Mouse (Mus musculus) gastrocnemius, adult 2 months (tissue): ENCODE data around the gene Ehmt1. TPM values are rescaled to one million over a fixed set of nuclear protein-coding genes. Genes with fewer than 3 reads are reported as not detected.
A peak's percentile ranks its signal among the peaks of the same experiment; 100 is the strongest.

Experiments
- DNase-seq: peaks from one replicate; pipeline ENCODE4 v3.0.0; 2022
- H3K27ac ChIP-seq: fragments of 200-600 bp; 2 replicates; pipeline ENCODE4 v1.8.1; 2022; ENCODE audit warnings: mild to moderate bottlenecking
- H3K4me3 ChIP-seq: fragments of 200-600 bp; 2 replicates; pipeline ENCODE4 v1.8.1; 2022; ENCODE audit warnings: mild to moderate bottlenecking, moderate library complexity
- CTCF ChIP-seq: fragments of 200-600 bp; IDR thresholded peaks from 2 replicates; pipeline ENCODE4 v1.8.1; 2022; ENCODE audit warnings: antibody characterized with exemption, mild to moderate bottlenecking, moderate library complexity
- intact Hi-C: fragments of 180-260 bp; cut with DNase I; formaldehyde crosslinking; loops from one replicate; pipeline ENCODE4 v1.15.1; 2025
- total RNA-seq, 2 experiments: library from RNA; stranded (reverse); gene quantifications; 2 replicates each; pipeline ENCODE4 v1.2.3; 2021

The Ehmt1 gene
- total RNA-seq, 2 experiments from 2014 or later, result 28.3 to 29.0 TPM

- Histone ChIP-seq H3K4me3 (no peak overlapping the region), H3K27ac (no peak overlapping the region)
- intact Hi-C loops, result no loop called here
- no peak for DNase-seq
- TF ChIP-seq CTCF, result peak; percentile 28; the same call in 1 of the 2 replicates
Measured at GRCm38 (mm10) chr2:24902999-24903398, 16.4 kb downstream of the Ehmt1 start.

- Histone ChIP-seq H3K27ac (no peak overlapping the region), H3K4me3 (no peak overlapping the region)
- no peak for TF ChIP-seq CTCF
- no peak for DNase-seq
- intact Hi-C loops, result no loop called here
Measured at GRCm38 (mm10) chr2:24901055-24901454, 18.4 kb downstream of the Ehmt1 start.

GRCm38 (mm10) chr2:24899292-24899691 is 20.1 kb downstream of the Ehmt1 start:
- no peak for DNase-seq
- Histone ChIP-seq H3K27ac (no peak overlapping the region), H3K4me3 (no peak overlapping the region)
- no peak for TF ChIP-seq CTCF
- intact Hi-C loops, result no loop called here

GRCm38 (mm10) chr2:24896761-24897160 is 22.7 kb downstream of the Ehmt1 start:
- intact Hi-C loops, result no loop called here
- Histone ChIP-seq H3K27ac (no peak overlapping the region), H3K4me3 (no peak overlapping the region)
- TF ChIP-seq CTCF, result no peak
- DNase-seq, result no peak

DNA sequence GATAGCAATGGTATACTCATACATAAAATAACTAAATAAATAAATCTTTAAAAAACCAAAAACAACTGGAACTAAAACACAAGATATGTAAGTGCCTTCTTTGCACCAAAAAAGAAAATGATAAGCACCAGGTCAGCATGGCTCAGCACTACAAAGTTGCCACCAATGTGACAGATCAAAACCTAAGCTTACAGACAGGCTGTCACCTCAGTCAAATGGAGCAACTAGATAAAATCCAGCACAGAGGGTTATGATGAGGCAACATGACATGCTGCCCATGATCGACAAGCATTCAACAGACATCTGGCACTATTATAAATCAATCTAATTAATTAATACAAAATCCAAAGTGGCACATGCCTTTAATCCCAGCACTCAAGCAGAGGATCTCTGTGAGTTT is 25.2 kb downstream of the Ehmt1 start:
- H3K27ac ChIP-seq, result no peak overlapping the region
- H3K4me3 ChIP-seq, result no peak overlapping the region
- intact Hi-C loops, result no loop called here
- TF ChIP-seq CTCF, result no peak
- DNase-seq, result no peak

- H3K4me3 ChIP-seq, result no peak overlapping the region
- intact Hi-C loops, result no loop called here
- no peak overlapping the region for H3K27ac ChIP-seq
- TF ChIP-seq CTCF, result no peak
- DNase-seq, result no peak
Measured at GRCm38 (mm10) chr2:24892318-24892717, 27.1 kb downstream of the Ehmt1 start.

- intact Hi-C loops, result no loop called here
- no peak for TF ChIP-seq CTCF
- peak overlapping the region; percentile 12; the same call in 1 of the 2 replicates for H3K27ac ChIP-seq
- no peak for DNase-seq
- no peak overlapping the region for H3K4me3 ChIP-seq
Measured at GRCm38 (mm10) chr2:24890541-24891447, 28.6 kb downstream of the Ehmt1 start.

DNA sequence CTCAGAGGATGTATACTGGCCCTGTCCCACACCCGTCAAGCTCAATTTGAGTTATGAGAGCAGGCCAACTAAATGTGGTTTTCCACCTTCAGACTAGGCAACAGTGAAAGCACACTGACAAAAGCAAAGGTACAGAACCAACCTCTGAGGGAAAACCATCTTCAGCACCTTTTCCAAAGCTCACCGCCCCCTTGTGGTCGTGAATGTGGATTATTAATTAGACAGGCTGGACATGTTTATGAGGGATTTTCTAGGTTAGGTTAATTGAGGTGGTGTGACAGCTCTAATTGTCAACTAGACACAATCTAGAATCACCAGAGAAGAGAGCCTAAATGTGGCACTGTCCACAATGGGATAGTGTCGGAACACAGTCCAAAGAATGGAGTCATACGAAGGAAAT is 30.5 kb downstream of the Ehmt1 start:
- H3K4me3 ChIP-seq, result no peak overlapping the region
- DNase-seq, result no peak
- intact Hi-C loops, result no loop called here
- H3K27ac ChIP-seq, result no peak overlapping the region; the same call in 1 of the 2 replicates
- TF ChIP-seq CTCF, result peak; percentile 25; the same call in 1 of the 2 replicates

DNA sequence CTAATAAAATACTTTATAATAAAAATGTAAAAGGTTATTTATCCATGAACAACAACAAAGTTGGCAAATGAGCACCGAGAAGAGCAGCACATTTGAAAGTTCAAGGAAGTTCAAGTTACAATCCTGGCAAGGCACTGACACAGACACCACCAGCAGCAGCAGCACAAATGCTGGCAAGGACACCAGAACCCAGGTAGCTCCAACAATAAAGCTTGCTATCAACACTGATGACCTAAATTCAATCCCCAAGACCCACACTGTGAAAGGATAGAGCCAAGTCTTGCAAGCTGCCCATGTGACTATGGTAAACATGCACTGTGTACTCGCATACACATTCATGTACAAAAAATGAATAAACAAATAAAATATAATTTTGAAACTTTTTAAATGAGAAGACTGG is 38.7 kb downstream of the Ehmt1 start:
- intact Hi-C loops, result no loop called here
- DNase-seq, result peak; percentile 35
- no peak overlapping the region for H3K4me3 ChIP-seq
- no peak for TF ChIP-seq CTCF
- H3K27ac ChIP-seq, result peak overlapping the region; percentile 70

DNA sequence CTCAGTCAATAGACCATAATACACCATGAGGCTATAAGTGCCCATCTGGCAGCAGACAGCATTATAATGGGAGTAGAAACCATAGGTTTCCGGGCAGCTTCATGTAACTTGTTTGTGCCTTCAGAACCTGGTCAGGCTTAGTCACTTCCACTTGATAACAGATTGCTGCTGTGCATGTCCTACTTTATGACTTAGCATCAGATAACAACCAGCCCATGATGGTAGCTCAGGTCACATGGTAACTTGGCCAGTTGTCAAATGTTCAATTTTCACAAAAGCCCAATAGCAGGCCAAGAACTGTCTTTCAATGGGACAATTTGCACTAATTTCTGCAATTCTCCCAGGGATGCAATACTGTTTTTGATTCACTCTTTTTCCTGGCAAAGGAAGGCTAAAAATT is 48.5 kb downstream of the Ehmt1 start:
- intact Hi-C loops, result no loop called here
- Histone ChIP-seq H3K4me3 (no peak overlapping the region), H3K27ac (no peak overlapping the region)
- no peak for TF ChIP-seq CTCF
- no peak for DNase-seq

DNA sequence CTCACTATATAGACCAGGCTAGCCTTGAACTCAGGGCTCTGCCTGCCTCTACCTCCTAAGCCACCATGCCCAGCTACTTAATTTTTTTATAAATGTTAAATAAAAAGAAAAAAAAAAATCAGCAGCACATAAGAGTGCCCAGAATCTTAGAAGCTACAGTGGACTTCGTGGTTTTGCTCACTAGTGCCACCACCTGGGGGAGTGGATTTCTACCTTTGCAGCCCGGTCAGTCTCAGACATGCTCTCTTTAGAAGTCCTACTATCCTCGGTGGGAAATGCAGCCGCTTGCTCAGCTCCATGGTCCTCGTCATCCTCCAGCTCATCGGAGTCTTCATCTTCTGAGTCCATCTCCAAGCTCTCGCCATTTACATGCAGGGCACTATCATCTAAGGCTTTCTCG is 56.4 kb downstream of the Ehmt1 start:
- TF ChIP-seq CTCF, result peak; percentile 54
- peak; percentile 31 for DNase-seq
- intact Hi-C loops, result no loop called here
- H3K27ac ChIP-seq, result no peak overlapping the region
- no peak overlapping the region for H3K4me3 ChIP-seq

- Histone ChIP-seq H3K27ac (no peak overlapping the region), H3K4me3 (no peak overlapping the region)
- intact Hi-C loops, result loop anchor here (1.0 to 2.0 kb wide), 2 partner anchors 91 to 148 kb away; no protein-coding TSS in a partner anchor
- DNase-seq, result no peak
- peak; percentile 70 for TF ChIP-seq CTCF
Measured at GRCm38 (mm10) chr2:24852408-24852807, 67.0 kb downstream of the Ehmt1 start.

- H3K4me3 ChIP-seq, result no peak overlapping the region
- H3K27ac ChIP-seq, result no peak overlapping the region
- no peak for TF ChIP-seq CTCF
- DNase-seq, result no peak
- intact Hi-C loops, result no loop called here
Measured at GRCm38 (mm10) chr2:24846557-24846956, 72.9 kb downstream of the Ehmt1 start.

DNA sequence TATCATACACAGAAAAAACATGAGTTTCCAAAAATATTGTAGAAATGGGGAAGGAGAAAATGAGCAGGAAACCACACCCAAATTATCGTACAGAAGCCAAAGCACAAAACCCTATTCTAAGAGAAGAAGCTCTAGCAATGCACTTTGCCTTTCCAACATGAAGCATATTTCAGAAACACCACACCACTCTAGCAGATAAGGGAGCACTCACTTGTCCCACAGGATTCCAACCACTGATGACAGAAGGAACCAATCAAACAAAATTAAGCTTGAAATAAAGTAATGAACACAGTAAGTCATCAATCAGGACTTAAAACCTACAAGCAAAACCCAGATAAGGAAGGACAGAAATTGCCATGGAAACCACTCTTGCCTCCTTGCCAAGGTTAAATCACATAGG is 74.2 kb downstream of the Ehmt1 start:
- no peak for TF ChIP-seq CTCF
- DNase-seq, result no peak
- Histone ChIP-seq H3K4me3 (no peak overlapping the region), H3K27ac (no peak overlapping the region)
- intact Hi-C loops, result no loop called here
